Mouse (Mus musculus) megakaryocyte-erythroid progenitor cell, adult 5 weeks (primary cell): ENCODE measurements around the gene Ccpg1os. TPM values are rescaled to one million over a fixed set of nuclear protein-coding genes. Genes with fewer than 3 reads are reported as not detected.

Experiments used
- polyA plus RNA-seq: library from polyadenylated mRNA; stranded (reverse); fragments of >175 nt; gene quantifications from 2 replicates; pipeline ENCODE4 v1.2.3, GENCODE M21; 2012

Gene Ccpg1os
- 0.83 and 0.96 TPM in 2 replicates for polyA plus RNA-seq

GRCm38 (mm10) chr9:72985250-72986220, at the start of gene Ccpg1os, which contains the start of gene Ccpg1:
Gene Ccpg1os, minus strand, starts transcription at chr9:72985382.
Gene Ccpg1, plus strand, starts transcription at chr9:72985429.

DNA sequence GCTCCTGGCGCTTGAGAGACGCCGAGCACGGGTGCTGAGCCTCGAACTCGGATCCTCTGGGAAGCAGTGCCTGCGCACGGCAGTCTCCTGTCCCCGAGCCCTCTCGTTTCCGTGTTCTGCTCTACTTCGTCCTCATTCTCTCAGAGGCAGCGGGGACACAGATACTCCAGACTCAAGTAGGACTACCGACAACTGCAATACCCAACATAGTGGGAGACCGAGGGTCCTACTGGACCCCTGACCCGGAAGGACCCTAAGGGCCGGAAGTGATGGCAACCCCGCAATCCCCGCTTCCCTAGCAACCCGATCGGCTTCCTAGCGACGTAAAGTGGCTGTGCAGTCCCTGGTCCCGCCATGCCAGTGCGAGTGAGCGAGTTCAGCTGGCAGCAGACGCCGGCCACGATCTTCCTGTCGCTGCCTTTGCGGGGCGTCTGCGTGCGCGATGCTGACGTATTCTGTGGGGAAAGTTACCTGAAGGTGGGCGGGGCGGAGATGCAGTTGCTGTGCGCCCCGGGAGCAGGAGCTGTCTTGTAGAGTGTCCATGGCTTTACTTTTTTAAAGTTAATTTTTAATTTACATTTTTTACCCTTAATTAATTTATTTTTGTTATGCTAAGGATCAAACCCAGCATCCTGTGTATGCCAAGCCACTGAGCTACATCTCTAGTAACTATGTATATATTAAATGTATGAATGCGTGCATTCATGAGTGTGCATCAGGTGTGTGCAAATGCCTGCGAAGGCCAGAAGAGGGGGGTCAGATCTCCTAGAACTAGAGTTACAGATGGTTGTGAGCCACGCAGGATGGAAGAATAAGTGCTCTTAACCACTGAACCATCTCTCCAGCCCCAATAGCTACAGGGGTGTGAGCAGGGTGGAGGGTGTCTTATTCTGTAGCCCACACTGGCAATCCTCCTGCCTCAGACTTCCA, 26.4 kb downstream of the Ccpg1os start, which contains the start of the genes Dyx1c1 and Gm44503:
Gene Dyx1c1, plus strand, starts transcription at position 265 of the 930 bp plus-strand sequence.
Gene Gm44503, plus strand, starts transcription at position 332 of the 930 bp plus-strand sequence.

Other genes starting within 250 kb of the Ccpg1os start
- under 0.01 and 0.21 TPM in 2 replicates for gene Prtg, start 178.5 kb downstream of the Ccpg1os start, polyA plus RNA-seq
- gene Pygo1, start 59.7 kb downstream of the Ccpg1os start, polyA plus RNA-seq = 0.01 and 0.02 TPM in 2 replicates
- 0.05 and 0.23 TPM in 2 replicates for gene Dyx1c1, start 26.6 kb downstream of the Ccpg1os start, polyA plus RNA-seq
- gene Gm44503, start 26.5 kb downstream of the Ccpg1os start, polyA plus RNA-seq = not detected in 2 replicates
- 6.0 and 8.7 TPM in 2 replicates for gene Ccpg1, start within 50 bp of the Ccpg1os start, polyA plus RNA-seq
- gene Pigb, start 55.0 kb upstream of the Ccpg1os start, polyA plus RNA-seq = 2.5 and 3.4 TPM in 2 replicates
- 52.5 and 71.0 TPM in 2 replicates for gene Rab27a, start 59.5 kb upstream of the Ccpg1os start, polyA plus RNA-seq
- gene Khdc3, start 116.5 kb upstream of the Ccpg1os start, polyA plus RNA-seq = 0.37 and 0.59 TPM in 2 replicates
- gene Gm20509, start 117.1 kb upstream of the Ccpg1os start, polyA plus RNA-seq = 0.12 TPM in 1 of 2 replicates, not detected in the other
- gene Rsl24d1, start 128.0 kb upstream of the Ccpg1os start, polyA plus RNA-seq = 19.3 and 21.7 TPM in 2 replicates